Mouse (Mus musculus) heart, postnatal 14 days (tissue): ENCODE data around the gene Ctla4. TPM values are rescaled to one million over a fixed set of nuclear protein-coding genes. Genes with fewer than 3 reads are reported as not detected.

Experiments
- DNase-seq, 2 experiments: peaks; one replicate each; pipeline ENCODE4 v3.0.0; 2021 to 2022
- intact Hi-C: fragments of 180-260 bp; cut with DNase I; formaldehyde crosslinking; loops from one replicate; pipeline ENCODE4 v1.15.1; 2025
- total RNA-seq, 2 experiments: library from RNA; stranded (reverse); gene quantifications; 2 replicates each; pipeline ENCODE4 v1.2.3; 2021

Ctla4 gene
- total RNA-seq, 2 experiments from 2014 or later: 0.22 to 0.54 TPM

DNA sequence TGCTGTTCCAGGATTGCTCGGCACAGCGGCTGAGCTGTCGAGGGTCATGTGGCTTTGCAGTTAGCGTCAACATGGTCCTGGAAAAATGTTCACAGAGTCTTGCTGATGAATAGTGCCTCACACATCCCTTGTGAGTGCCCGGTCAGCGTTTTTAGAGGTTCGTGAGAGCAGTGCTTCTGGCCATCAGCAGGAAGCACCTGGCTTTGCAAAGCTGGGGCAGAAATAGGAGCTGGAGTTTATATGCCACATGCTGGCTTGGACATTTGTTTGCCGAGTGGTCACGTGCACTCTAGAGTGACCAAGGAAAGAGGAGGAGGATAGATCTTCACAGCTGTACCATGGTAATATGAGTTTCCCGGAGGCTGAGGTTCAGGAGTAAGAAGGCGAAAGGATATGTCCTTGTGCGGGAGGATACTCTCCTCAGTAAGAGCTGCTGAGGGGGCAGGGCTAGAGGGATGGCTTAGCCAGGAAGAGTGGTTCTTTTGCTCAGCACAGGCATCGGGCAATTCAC lies 23.8 kb upstream of the Ctla4 start:
- intact Hi-C loops: loop anchor here (2.0 to 10.0 kb wide), 4 partner anchors 98 to 558 kb away; partner anchors contain the start of genes Abi2 and Cd28

DNA sequence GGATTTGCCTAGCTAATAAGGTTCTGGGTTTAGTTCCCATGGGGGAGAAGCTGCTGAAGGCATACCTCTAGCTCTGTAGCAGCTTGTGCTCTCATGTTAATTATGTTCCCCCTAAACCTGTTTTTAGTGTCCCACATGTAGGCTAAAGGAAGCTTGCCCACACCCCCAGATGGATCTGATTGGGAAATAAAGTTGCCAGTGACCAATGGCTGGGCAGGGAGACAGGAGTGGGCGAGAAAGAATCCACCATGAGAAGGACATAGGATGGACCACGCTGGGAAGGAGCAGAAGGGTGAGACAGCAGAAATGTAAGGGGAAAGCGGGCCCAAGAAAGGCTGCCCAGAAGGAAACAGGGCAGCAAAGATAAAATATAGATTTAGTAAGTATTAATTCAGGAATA lies 23.1 kb upstream of the Ctla4 start:
- DNase-seq: no peak

More for the DNA sequence above, 23.8 kb upstream of the Ctla4 start:
- peak in 1 of 2 experiments; percentile 51 for DNase-seq

DNA sequence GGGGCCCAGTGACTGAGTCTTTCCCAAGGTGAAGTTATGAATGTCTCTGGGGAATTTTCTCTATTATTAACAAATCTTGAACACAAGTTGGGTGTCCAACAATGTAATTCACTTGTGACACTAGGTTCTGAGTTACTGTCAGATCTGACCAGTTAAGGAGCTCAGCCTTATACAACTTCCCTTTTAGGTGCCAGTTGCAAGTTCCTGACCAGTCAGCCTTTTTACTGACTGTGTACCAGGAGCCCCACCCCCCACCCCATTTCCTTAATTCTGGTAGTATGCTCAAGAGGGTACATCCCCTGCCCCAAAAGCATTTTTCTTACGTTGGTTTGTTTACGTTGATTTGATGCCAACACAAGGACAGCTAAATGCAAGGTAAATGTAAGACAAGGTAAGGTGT lies 21.6 kb upstream of the Ctla4 start:
- no peak for DNase-seq
- intact Hi-C loops: loop anchor here (5.0 to 10.0 kb wide), 2 partner anchors 523 to 560 kb away; partner anchors contain the start of gene Cyp20a1

More for the DNA sequence above, 23.1 kb upstream of the Ctla4 start:
- intact Hi-C loops: loop anchor here (2.0 to 10.0 kb wide), 4 partner anchors 97 to 559 kb away; partner anchors contain the start of genes Abi2 and Cd28

DNA sequence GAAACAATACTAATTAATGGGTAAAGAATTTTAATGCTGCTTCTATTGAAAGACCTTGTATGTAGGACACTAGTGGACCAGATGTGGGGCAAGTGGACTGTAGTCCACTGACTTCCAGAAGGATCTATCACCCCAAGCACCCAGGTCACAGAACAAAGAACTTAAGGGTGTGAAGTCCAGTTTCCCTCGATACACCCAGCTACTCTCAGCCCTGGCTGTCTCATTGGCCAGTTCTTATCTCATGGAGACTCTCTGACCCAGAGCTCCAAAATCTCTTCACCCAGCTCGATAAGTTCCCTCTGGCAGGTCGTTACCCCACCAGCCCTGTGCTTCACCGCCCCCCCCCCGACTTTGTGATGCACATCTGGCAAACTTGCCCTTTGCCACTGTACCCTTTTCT lies 20.8 kb upstream of the Ctla4 start:
- intact Hi-C loops: loop anchor here (5.0 to 10.0 kb wide), 2 partner anchors 524 to 561 kb away; partner anchors contain the start of gene Cyp20a1
- no peak for DNase-seq

DNA sequence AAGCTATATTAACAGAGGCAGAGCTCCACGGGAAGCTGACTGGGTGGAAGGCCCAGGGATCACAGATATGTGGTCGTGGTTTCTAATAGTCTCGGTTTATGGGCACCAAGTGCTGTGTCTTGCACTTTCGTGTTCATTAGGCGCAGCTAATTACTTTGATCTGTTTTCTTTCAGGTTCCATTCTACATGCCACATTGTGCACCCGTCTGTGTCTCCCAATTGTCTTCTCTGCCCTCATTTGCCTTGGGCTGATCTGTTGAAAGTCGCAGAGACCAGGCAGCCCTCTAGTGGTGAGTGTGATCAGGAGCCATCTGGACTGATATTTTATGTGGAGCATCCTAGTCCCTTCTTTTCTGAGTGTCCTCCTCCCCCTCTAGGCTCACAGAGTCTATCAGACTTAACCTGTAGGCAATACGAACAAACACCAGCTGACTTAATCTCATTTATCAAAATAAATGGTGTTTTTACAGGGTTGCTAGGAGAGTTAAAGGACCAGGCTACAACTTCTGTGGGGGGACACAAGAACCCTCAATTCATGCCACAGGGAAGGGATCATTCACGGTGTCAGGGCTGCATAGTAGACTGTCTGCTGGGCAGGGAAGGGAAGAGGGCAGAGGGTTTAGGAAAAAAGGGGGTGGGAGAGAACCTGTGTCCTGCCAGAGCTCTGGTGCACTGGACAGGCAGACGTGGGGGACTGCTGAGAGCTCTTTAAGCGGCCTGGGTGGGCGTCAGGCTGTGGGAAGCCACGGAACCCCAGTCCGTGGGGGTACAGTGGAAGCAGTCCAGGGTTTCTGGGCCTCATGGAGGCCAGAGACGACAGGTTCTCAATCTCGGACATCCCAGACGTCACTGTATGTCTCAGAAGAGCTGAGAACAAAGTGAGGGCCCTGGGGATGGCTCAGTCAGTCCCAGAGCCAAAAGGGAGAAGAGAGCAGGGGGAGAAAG lies 18.2 kb upstream of the Ctla4 start:
- peak; percentile 59 to 72 for DNase-seq
- intact Hi-C loops: loop anchor here (5.0 to 10.0 kb wide), 2 partner anchors 526 to 564 kb away; partner anchors contain the start of gene Cyp20a1

DNA sequence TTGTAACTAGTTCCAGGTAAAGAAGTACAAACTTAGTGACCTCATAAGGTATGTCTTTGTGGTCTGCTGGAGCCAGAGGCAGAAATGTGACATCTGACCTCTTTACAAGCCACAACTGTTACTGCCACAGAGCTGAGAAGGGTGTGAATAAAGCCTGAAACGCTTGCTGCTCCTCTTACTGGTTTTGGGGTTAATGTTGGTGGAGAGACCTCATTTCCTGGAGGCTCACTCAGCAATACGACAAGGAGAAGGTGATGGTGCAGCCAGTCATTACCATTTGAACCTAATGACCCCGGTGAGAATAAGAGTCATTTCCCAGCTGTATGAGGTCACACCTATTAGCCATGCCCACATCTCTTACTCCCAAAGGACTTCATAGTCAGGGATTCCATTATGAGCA lies 11.5 kb upstream of the Ctla4 start:
- intact Hi-C loops: no loop called here

DNA sequence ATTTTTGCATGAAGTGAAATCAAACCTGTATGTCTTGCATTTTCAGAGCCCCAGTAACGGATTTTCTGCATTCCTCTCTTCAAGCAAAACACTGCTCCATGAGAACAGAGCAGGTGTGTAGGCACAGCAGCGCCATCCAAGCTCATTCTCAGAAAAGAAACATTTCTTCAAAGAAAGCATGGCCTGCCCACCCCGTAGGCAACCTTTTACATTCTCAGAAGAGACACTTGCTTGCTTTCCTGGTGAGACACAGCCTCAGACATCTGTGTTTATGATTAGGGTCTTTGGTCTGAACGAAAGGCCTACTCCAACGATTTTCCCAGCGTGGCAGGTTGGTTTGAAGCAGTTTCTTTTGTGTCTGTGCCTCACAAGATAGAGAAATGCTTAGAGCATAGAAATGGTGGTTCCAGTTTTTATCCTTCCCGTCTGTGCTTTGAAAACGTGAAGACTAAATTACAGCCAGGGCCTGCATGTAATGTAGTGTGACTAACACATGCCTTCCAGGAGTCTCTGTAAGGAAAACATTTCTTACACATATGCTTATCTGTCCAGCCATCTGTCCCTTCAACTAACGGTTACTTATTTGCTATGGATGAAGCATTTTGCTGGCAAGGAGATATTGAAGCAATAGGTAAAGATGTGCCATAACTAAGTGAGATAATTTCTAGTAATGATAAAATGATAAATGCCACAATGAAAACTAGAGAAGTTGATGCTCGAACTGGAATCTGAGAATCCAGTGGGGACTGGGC lies 6.5 kb upstream of the Ctla4 start:
- intact Hi-C loops: loop anchor here (5.0 kb wide), 1 partner anchor 62 kb away; no protein-coding TSS in a partner anchor
- DNase-seq: no peak

More for the DNA sequence above, 11.5 kb upstream of the Ctla4 start:
- no peak for DNase-seq

DNA sequence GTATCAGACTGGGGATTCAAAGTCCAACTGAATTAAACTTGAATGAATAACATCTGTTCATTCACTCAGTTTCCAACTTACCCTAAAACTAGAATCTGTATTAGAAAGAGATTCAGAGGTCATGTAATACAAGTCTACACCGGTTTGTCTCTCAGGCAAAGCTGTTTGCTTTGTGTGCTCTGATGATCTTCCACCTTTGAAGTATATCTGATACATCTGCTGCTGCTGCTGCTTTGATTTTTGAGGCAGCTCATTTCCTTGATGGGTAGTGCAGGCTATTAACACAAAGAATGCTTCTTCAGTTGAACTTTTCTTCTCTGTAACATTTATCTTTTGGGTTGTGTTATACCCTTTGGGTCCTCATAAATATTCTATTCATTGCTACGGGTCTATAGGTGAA lies 4.0 kb upstream of the Ctla4 start:
- no peak for DNase-seq
- intact Hi-C loops: loop anchor here (5.0 kb wide), 1 partner anchor 60 kb away; no protein-coding TSS in a partner anchor

DNA sequence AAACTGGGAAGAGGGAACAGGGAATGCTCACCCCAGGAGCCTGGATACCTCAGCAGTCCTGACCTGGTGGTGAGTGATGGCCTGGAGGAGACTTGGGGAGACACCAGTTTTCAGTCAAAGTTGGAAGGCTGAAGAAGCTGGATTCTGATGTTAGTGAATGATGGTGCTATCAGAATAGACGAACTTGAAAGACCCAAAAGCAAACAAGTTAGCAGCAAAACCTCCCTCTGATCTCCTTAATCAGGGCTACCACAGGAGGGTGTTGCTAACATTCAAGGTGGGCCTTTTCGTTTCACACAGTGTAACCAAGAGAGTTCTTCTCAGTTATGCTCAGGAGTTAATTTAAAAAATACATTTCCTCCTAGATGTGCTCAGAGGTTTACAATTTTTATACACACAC lies 3.5 kb upstream of the Ctla4 start:
- intact Hi-C loops: loop anchor here (5.0 kb wide), 1 partner anchor 59 kb away; no protein-coding TSS in a partner anchor
- no peak for DNase-seq

DNA sequence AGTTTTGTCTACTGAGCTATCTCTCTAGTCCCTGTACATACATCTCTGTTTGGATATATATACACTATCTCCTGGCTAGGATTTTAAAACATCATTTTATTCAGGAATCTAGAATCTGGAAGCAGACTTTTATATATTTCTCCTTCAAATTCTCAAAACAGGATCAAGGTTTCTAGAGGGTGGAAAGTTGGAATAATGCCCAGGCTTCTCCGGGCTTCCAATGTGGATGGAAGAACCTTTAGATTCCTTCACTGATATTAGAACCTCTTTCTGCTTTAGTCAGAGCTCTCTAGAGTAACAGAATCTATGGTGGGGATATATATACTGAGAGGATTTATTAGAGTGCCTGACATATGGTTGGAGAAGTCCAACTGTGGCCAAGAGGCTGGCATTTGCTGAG lies 2.2 kb upstream of the Ctla4 start:
- no peak for DNase-seq
- intact Hi-C loops: loop anchor here (5.0 kb wide), 1 partner anchor 58 kb away; no protein-coding TSS in a partner anchor

DNA sequence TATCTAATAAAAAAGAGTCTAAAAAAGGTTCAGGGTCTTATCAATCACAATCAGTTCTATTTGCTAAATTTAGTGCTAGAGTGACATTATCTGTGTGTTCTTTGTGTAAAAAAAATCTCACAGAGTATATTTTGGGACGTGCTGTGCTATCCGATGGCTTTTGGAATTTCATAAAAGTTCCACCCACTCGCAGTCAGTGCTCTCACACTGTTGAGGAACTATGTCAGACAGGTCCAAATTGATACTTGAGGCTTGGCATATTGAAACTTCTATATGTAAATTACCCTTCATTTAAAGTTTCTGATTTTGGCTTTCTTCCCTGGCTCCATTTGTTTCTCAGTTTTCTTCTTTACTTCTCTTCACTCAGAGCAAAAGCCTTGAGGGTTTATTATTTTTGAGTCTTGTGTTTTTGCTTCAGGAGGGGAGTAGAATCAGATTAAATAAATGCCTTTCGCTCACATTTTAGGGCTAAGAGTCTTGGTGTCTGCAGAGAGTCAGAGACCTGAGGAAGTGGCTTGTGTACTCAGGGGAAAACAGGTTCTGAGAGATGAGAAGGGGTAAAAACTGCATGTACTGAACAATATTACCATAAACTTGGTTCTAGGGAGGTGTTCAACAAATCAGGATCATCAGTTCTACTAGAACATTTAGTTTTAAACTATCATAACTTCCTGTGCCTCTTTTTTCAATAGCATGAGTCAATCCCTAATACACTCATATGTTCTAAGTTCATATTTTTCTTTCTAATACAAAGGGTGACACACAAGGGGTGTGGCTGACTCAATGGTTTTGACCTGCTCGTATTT lies 11.5 kb downstream of the Ctla4 start:
- no peak for DNase-seq
- intact Hi-C loops: no loop called here

DNA sequence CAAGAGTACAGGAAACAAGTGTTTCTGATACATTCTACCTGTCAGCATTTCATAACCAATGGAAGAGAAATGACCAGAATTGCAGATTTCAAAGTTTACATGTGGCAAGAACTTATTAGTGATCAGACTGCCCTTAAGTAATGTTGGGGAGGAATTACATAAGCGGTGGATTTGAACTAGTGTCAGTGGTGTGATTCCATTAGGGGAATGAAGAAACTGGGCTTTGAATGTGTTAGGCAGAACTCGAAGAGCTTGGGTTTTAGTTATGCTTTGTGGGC lies 12.1 kb downstream of the Ctla4 start:
- intact Hi-C loops: no loop called here

DNA sequence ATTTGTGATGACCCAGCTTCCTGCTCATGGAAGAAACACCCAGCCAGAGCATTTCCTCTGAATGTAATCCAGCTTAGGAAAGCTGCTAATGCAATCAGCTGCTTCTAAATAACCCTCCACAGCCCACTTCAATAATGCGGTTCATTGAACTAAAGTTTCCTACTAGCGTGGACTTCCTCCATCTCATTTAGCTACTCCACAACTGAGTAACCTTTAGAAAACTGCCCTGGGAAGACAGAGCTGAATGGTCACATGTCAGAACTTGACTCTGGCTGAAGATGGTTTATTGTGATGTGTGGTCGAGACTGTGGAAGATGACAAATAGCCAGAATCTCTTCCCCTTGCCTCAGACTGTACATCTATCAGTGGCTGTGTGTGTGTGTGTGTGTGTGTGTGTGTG lies 12.4 kb downstream of the Ctla4 start:
- peak in 1 of 2 experiments; percentile 4 for DNase-seq
- intact Hi-C loops: no loop called here

More for the DNA sequence above, 12.1 kb downstream of the Ctla4 start:
- DNase-seq: no peak

DNA sequence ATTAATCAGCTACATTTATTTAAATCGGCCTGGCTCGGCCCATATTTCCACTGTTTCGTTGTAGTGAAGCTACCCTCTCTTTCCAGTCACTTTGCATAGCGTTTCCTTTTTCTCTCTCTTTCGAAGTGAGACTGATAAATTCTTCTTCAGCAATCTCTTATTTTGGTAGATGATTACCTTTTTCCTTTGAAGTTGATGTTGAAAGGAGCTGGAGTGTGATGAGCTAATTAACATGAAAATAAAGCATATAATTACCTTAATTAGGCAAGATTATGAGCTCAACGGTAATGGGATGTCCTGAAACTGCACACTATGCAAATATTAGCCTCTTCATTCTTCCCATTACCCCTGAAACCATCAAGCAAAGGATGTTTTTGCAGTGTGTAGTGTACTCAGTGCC lies 15.7 kb downstream of the Ctla4 start:
- DNase-seq: no peak
- intact Hi-C loops: no loop called here

DNA sequence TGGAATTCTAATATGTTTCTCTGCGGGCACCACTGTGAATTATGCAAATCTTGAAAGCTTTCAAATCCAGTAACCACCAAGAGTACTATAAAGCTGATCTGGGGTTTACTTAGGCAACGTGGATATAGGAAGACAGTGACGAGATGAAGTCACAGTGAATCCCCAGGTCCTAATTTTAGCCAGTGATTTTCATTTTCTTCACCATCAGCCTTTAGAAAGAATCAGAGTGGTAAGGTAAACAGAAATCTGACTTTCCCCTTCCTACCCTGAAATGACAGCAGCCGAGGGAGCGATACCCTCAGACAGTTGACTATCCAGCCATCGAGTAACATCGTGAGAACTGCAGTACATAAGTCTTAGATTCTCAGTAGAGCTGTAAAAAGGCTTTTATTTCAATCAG lies 16.3 kb downstream of the Ctla4 start:
- intact Hi-C loops: no loop called here
- no peak for DNase-seq

DNA sequence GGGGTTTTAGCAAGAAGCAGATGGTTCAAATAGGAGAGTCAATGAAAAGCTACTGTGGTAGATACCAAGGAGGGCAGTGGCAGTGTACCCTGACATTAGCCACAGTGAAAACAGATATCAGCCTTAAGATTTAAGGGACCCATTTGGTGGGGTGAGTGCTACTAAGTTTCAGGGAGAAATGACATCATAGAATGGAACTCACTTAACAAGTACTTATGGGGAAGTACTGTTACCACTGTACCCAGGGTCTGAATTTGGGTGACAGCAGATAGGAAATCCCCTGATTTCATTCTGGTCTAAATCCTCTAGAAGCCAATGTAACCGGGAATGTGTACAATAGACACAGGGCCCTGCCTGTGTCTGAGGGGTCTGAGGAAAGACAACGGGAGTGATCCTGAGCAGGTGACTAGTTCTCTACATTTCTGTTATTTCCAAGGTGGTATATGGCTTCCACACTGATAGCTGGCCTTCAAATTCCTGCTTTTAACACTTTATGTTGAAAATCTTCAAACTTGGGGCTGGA lies 17.7 kb downstream of the Ctla4 start:
- intact Hi-C loops: no loop called here
- no peak for DNase-seq

DNA sequence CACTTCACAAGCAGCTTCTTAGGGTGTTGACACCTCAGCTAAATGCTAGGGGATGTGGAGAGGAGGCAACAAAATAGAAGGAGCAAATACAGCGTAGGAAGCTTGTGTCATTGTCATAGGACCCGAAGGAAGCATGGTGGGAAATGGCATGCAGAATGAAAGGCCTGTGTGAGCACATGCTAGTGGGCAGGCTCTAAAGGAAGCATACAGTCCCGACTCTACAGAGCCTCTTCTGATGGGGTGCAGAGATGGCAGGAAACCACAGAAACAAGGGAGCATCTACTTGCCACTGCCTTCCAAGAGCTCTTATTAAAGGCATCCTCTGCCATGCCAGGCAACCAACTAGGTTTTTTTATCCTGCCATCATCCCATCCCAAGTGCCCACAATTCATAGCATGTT lies 20.7 kb downstream of the Ctla4 start:
- intact Hi-C loops: no loop called here
- DNase-seq: no peak

DNA sequence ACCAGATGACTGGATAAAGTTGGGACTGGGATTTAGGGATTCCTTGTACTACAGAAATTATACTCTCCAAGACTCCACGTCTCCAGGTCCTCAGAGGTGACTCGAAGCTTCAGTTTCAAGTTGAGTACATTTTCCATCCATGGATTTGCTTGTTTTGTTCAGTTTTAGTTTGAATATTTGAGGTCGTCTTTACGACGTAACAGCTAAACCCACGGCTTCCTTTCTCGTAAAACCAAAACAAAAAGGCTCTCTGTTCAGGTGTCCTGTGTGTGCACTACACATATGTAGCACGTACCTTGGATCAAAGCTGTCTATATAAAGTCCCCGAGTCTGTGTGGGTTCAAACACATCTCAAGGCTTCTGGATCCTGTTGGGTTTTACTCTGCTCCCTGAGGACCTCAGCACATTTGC lies 22.0 kb downstream of the Ctla4 start:
- intact Hi-C loops: no loop called here
- no peak for DNase-seq

DNA sequence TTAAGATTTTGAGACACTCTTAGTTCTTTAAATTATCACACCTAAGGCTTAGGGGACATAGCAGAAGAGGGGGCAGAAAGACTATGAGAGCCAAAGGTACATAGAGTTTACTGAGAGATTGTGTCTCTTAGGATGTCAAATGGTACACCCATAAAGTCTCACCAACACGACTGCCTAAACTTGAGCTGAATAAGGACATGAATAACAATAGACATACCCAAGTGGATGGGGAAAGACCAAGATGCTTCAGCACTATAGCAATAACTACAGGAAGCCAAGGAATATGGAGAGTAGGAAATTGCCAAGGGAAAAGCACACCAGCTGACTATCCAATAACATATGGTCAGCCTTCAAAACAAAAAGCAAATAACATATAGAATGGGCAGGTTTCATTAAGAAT lies 22.9 kb downstream of the Ctla4 start:
- DNase-seq: no peak
- intact Hi-C loops: no loop called here

DNA sequence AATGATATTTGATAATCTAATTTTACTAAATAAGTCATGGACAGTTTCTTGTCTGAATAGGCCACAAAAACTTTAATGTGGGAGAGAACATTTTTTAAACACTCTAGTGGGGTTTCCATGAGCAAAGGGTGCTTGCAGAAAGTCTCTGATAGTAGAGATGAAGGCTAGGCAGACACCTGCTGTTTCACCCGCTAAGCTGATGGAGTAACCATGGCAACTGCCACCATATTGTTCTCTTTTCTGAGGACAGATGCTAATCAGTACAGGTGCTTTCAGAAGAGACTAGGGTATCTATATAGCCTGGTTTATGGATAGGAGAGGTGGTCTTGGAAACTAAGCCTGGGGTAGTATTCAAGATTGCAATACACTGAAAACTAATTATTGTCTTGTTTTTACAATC lies 24.0 kb downstream of the Ctla4 start:
- intact Hi-C loops: no loop called here
- no peak for DNase-seq
